24 mouse cellular contexts compared by ENCODE assay signal in the genomic region with DNA sequence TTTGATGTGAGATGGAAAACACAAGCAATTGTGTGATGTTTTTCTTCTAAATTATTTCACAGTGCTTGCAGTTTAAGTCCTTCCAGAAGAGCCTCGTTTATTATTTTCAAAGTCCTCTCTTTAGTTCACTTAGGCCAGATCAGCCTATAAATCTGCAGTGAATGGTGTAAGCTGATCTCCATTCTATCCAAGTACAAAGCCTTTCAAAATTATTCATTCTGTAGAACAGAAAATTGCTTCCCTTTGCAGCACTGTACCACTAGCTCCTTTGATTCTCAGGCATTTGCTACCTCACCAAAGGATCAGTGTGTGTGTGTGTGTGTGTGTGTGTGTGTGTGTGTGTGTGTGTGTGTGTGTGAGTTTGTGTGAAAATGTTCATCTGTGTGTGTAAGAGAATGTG.
DNase-seq lines count a peak whose midpoint lies in the region; ATAC-seq and TF ChIP-seq lines count a peak whose summit lies in the region.
"Had no signal": no experiment of that assay in that cellular context is flagged by ENCODE, and none has a peak within 500 bp of the region (broad histone marks: within the 10 kb centered on the region; RNA-seq: fewer than 3 reads in every experiment).

No protein-coding gene starts in this region.

- no peaks in the 10 kb centered on the region for H3K27me3 ChIP-seq in kidney, embryonic 16.5 days (ENCODE audit: insufficient read depth, low read length)
- H3K27me3 ChIP-seq: embryonic facial prominence, embryonic 13.5 days; limb, embryonic 15.5 days; liver, embryonic 15.5 days had no signal

- no peaks in the 10 kb centered on the region for H3K36me3 ChIP-seq in kidney, embryonic 16.5 days (ENCODE audit: insufficient read depth, low read length)
- H3K36me3 ChIP-seq: embryonic facial prominence, embryonic 13.5 days; hindbrain, embryonic 10.5 days; limb, embryonic 15.5 days; liver, embryonic 15.5 days had no signal

- no peak overlapping the region for H3K4me3 ChIP-seq in kidney, embryonic 16.5 days (ENCODE audit: low read length)
- H3K4me3 ChIP-seq: embryonic facial prominence, embryonic 13.5 days; hindbrain, embryonic 10.5 days; limb, embryonic 15.5 days; liver, embryonic 15.5 days had no signal

- H3K4me1 ChIP-seq in kidney, embryonic 16.5 days (ENCODE audit: insufficient read depth, low read length), result peaks cover 4% of the 10 kb centered on the region; the same call in 1 of the 2 replicates
- H3K4me1 ChIP-seq: embryonic facial prominence, embryonic 13.5 days; hindbrain, embryonic 10.5 days; limb, embryonic 15.5 days; liver, embryonic 15.5 days had no signal

- no peak overlapping the region for H3K4me2 ChIP-seq in kidney, embryonic 16.5 days (replicated peaks; ENCODE audit: low read depth, low read length)
- H3K4me2 ChIP-seq: embryonic facial prominence, embryonic 13.5 days; limb, embryonic 15.5 days; liver, embryonic 15.5 days had no signal

- 6% methylated on average over 1 of the region's 1 CpGs for WGBS in kidney, embryonic 16.5 days

- no peaks in the 10 kb centered on the region for H3K9me3 ChIP-seq in kidney, embryonic 16.5 days (ENCODE audit: low read length)
- H3K9me3 ChIP-seq: embryonic facial prominence, embryonic 13.5 days; hindbrain, embryonic 10.5 days; limb, embryonic 15.5 days; liver, embryonic 15.5 days had no signal

- peak; percentile 9; the same call in 1 of the 2 replicates for ATAC-seq in kidney, embryonic 16.5 days (ENCODE audit: low FRiP score, low TSS enrichment)
- ATAC-seq: activated CD4-positive, CD25-positive, alpha-beta regulatory T cell, adult 4 months; CD4-positive, CD25-positive, alpha-beta regulatory T cell, adult 4 months had no signal

- no peak for TF ChIP-seq CTCF in brain, embryonic 14.5 days (IDR thresholded peaks at IDR 0.05; ENCODE audit: borderline replicate concordance, extremely low read depth, insufficient read depth, insufficient read length)

- H3K27ac ChIP-seq in kidney, embryonic 16.5 days (ENCODE audit: low read length), result no peak overlapping the region
- H3K27ac ChIP-seq: embryonic facial prominence, embryonic 13.5 days; hindbrain, embryonic 10.5 days; limb, embryonic 15.5 days; liver, embryonic 15.5 days; macrophage had no signal

- DNase-seq in embryo, embryonic 11 days, result peak; percentile 11
- no peak for DNase-seq in embryo, embryonic 9.5 days (ENCODE audit: extremely low spot score)
- DNase-seq in kidney, adult 9 months, result no peak
- DNase-seq in brain, embryonic 14.5 days (ENCODE audit: low read depth), result peak; percentile 50
- DNase-seq in forelimb bud, embryonic 11.5 days (ENCODE audit: low read depth, low spot score), result peak; percentile 34
- DNase-seq in spleen, postnatal 14 days (ENCODE audit: low spot score in 2 of 2), result no peak
- no peak for DNase-seq in layer of hippocampus, adult 9-11 months
- DNase-seq: adrenal gland, postnatal 14 days; cerebellum, adult 11-12 months; cerebellum, postnatal 14 days; gastrocnemius, postnatal 25 days; kidney, adult 2 months; layer of hippocampus, postnatal 36 days; right cerebral cortex, postnatal 14 days; spleen, adult 18-20 months; thymus, postnatal 4 days had no signal

- TF ChIP-seq POLR2A in brain, embryonic 14.5 days (IDR thresholded peaks at IDR 0.05; ENCODE audit: borderline replicate concordance, extremely low read depth, insufficient read depth, insufficient read length, poor library complexity, severe bottlenecking), result no peak

- H3K9ac ChIP-seq in kidney, embryonic 16.5 days (replicated peaks; ENCODE audit: low read length), result no peak overlapping the region
- H3K9ac ChIP-seq: embryonic facial prominence, embryonic 13.5 days; limb, embryonic 15.5 days; liver, embryonic 15.5 days had no signal

Comparison
In these comparisons a context has a peak if more than half of its experiments do, and no peak if none do; other contexts are left out.
1. DNase-seq: peak in embryo, embryonic 11 days (single experiment), brain, embryonic 14.5 days (single experiment) and forelimb bud, embryonic 11.5 days (single experiment); none in embryo, embryonic 9.5 days (single experiment), kidney, adult 9 months (single experiment), spleen, postnatal 14 days (0 of 2) and layer of hippocampus, adult 9-11 months (single experiment).